Mouse (Mus musculus): ENCODE results near the gene Acox3.

DNA sequence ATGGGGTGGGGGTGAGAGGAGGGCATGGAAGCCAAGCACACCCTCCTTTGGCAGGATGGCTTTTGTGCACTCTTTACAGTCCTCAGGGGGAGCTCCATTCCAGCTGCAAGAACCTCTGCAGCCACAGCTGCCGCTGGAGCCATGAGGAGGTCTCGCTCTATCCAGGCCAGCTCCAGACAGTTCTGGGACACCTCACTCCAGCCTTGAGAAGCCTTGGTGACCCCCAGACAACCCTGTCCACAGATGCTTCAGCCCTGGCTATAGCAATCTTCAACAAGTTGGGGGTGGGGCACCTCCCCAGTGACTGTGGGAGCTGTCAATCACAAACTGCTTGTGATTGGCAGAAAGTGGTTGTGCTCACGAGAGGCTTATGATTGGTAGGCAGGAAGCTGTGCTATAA, 76.7 kb downstream of the Acox3 start:
- no peak for TF ChIP-seq CTCF (IDR thresholded peaks at IDR 0.05; ENCODE audit: borderline replicate concordance, control insufficient read depth, extremely low read depth, insufficient read depth, low read length, poor library complexity)
- no peak for TF ChIP-seq POLR2A (IDR thresholded peaks at IDR 0.05; ENCODE audit: control insufficient read depth, extremely low read depth, insufficient read depth, low read length, poor library complexity)
